Mouse (Mus musculus): ENCODE data around the gene Abcc12. TPM values are rescaled to one million over a fixed set of nuclear protein-coding genes. Genes with fewer than 3 reads are reported as not detected.
A peak's percentile ranks its signal among the peaks of the same experiment; 100 is the strongest.

Gene Abcc12
- polyA plus RNA-seq (2015; fragmentation: Nextera tagmentation; extraction: Ambion mirVana), result 0.19 and 0.20 TPM in 2 replicates

DNA sequence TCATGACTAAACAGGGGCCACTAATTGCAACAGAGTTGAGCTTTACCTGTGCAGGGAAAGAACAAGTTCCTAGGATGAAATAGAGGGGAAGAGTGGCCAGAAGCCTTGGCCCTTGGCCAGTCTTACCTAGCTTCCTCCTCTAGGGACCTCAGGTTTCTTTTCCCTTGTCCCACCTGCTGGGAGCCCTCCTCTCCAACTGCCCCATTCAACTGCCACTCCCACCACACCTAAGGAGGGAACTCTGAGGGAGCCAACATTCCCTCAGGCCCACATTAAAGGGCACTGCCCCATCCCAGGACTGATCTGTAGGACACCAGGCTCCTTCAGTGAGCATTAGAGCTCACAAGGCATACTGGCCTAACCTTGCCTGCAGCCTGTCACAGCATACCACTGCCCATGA lies at the start of gene Abcc12:
TSS of gene Abcc12 (minus strand) at position 229 of the 400 bp plus-strand sequence.
- no peak within 1 kb of the TSS for H3K9ac ChIP-seq
- H3K27ac ChIP-seq, result no peak within 1 kb of the TSS
- H3K4me3 ChIP-seq, result no peak within 1 kb of the TSS
- H3K4me2 ChIP-seq, result no peak within 1 kb of the TSS
- peaks cover 13% of the 10 kb centered on the region for H3K4me1 ChIP-seq
- H3K9me3 ChIP-seq, result no peaks in the 10 kb centered on the region
- H3K36me3 ChIP-seq, result no peaks in the 10 kb centered on the region
- H3K27me3 ChIP-seq, result no peaks in the 10 kb centered on the region
- ATAC-seq (ENCODE audit: insufficient number of reproducible peaks, low FRiP score, low TSS enrichment, low read depth), result no peak

DNA sequence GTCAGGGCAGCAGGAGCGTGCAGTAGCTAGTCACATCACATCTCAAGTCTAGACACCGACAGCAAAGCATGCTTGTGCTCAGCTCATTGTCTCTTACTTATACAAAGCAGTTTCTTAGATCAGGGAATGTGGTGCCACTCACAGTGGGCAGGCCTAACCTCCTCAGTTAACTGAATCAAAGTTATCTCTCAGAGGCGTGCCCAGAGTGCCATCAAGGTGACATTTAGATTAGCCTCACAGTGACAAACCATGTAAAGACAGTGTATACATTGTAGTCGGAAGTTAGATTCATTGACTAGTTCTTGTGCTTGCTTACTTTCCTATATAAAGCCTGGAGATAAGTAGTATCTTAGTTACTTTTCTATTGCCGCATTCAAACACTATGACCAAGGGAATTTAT lies 49.7 kb upstream of the Abcc12 start:
- H3K4me1 ChIP-seq, result peaks cover 2% of the 10 kb centered on the region; the same call in 1 of the 2 replicates
- H3K4me3 ChIP-seq, result no peak overlapping the region
- no peak for ATAC-seq (ENCODE audit: insufficient number of reproducible peaks, low FRiP score, low TSS enrichment, low read depth)
- H3K4me2 ChIP-seq, result no peak overlapping the region
- H3K9me3 ChIP-seq, result no peaks in the 10 kb centered on the region
- 89% methylated on average over 5 of the region's 5 CpGs for WGBS
- no peak overlapping the region for H3K9ac ChIP-seq
- peaks cover 18% of the 10 kb centered on the region for H3K36me3 ChIP-seq
- H3K27me3 ChIP-seq, result no peaks in the 10 kb centered on the region
- no peak overlapping the region for H3K27ac ChIP-seq

- no peaks in the 10 kb centered on the region for H3K36me3 ChIP-seq
These were observed 44.4 kb upstream of the Abcc12 start for GRCm38 (mm10) chr8:86624915-86625314.

GRCm38 (mm10) chr8:86623911-86624731 lies 43.6 kb upstream of the Abcc12 start, which contains the start of gene Lonp2:
Lonp2 (plus strand) TSS chr8:86624043.
- Histone ChIP-seq H3K27me3 (no peaks in the 10 kb centered on the region), H3K9ac (peak within 1 kb of the TSS; percentile 64), H3K36me3 (no peaks in the 10 kb centered on the region), H3K9me3 (no peaks in the 10 kb centered on the region), H3K4me2 (peak within 1 kb of the TSS; percentile 70), H3K4me3 (peak within 1 kb of the TSS; percentile 78), H3K27ac (peak within 1 kb of the TSS; percentile 84), H3K4me1 (peaks cover 7% of the 10 kb centered on the region)
- under 1% methylated on average over 61 of the region's 62 CpGs for WGBS
- peak; percentile 98 for ATAC-seq (ENCODE audit: insufficient number of reproducible peaks, low FRiP score, low TSS enrichment, low read depth)

More at GRCm38 (mm10) chr8:86624915-86625314, 44.4 kb upstream of the Abcc12 start:
- 39% methylated on average over 7 of the region's 7 CpGs for WGBS
- Histone ChIP-seq H3K27ac (no peak overlapping the region), H3K9me3 (no peaks in the 10 kb centered on the region), H3K4me1 (peaks cover 7% of the 10 kb centered on the region), H3K9ac (0 out of 2 replicates have a peak overlapping the region, but pooled peaks have one; percentile 64), H3K4me2 (peak overlapping the region; percentile 70), H3K4me3 (peak overlapping the region; percentile 78), H3K27me3 (no peaks in the 10 kb centered on the region)
- no peak for ATAC-seq (ENCODE audit: insufficient number of reproducible peaks, low FRiP score, low TSS enrichment, low read depth)

GRCm38 (mm10) chr8:86623551-86623910 lies 43.0 kb upstream of the Abcc12 start:
- Histone ChIP-seq H3K4me2 (peak overlapping the region; percentile 70), H3K27me3 (no peaks in the 10 kb centered on the region), H3K4me3 (peak overlapping the region; percentile 78), H3K9ac (no peak overlapping the region), H3K4me1 (peaks cover 7% of the 10 kb centered on the region), H3K27ac (peak overlapping the region; percentile 84), H3K9me3 (no peaks in the 10 kb centered on the region), H3K36me3 (no peaks in the 10 kb centered on the region)
- ATAC-seq (ENCODE audit: insufficient number of reproducible peaks, low FRiP score, low TSS enrichment, low read depth), result no peak
- under 1% methylated on average over 14 of the region's 14 CpGs for WGBS

- H3K9ac ChIP-seq, result no peak overlapping the region
- H3K27ac ChIP-seq, result no peak overlapping the region
- H3K27me3 ChIP-seq, result no peaks in the 10 kb centered on the region
- H3K36me3 ChIP-seq, result no peaks in the 10 kb centered on the region
- H3K4me1 ChIP-seq, result no peaks in the 10 kb centered on the region
- H3K4me3 ChIP-seq, result no peak overlapping the region
- no peak overlapping the region for H3K4me2 ChIP-seq
- no peaks in the 10 kb centered on the region for H3K9me3 ChIP-seq
- no peak for ATAC-seq (ENCODE audit: insufficient number of reproducible peaks, low FRiP score, low TSS enrichment, low read depth)
- 77% methylated on average over 7 of the region's 7 CpGs for WGBS
These were observed 37.4 kb upstream of the Abcc12 start for GRCm38 (mm10) chr8:86617759-86618387.

GRCm38 (mm10) chr8:86615095-86615769 lies 34.7 kb upstream of the Abcc12 start:
- no peak for ATAC-seq (ENCODE audit: insufficient number of reproducible peaks, low FRiP score, low TSS enrichment, low read depth)

DNA sequence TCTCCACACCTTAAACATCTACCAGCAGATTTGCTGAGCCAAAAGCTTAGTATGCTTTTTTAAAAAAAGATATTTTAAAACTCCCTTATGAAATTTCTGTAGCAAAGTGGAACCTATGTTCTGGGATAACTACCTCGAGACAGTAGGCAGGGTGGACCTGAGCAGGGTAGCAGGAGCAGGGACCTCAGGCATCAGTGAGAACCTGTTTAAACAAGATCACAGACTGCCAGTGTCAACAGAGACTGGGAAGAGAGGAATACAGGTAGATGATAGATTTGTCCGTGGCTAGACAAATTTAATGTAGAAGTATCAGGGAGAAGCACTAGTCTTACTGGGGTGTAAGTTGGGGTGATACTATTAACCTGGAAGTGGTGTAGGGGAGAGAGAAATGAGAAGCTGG lies 33.3 kb upstream of the Abcc12 start:
- Histone ChIP-seq H3K27me3 (no peaks in the 10 kb centered on the region), H3K27ac (no peak overlapping the region), H3K4me3 (no peak overlapping the region), H3K4me1 (no peaks in the 10 kb centered on the region), H3K9me3 (no peaks in the 10 kb centered on the region), H3K36me3 (no peaks in the 10 kb centered on the region), H3K9ac (no peak overlapping the region), H3K4me2 (no peak overlapping the region)
- 56% methylated on average over 2 of the region's 2 CpGs for WGBS
- ATAC-seq (ENCODE audit: insufficient number of reproducible peaks, low FRiP score, low TSS enrichment, low read depth), result no peak

More at GRCm38 (mm10) chr8:86615095-86615769, 34.7 kb upstream of the Abcc12 start:
- Histone ChIP-seq H3K9ac (no peak overlapping the region), H3K4me2 (no peak overlapping the region), H3K9me3 (no peaks in the 10 kb centered on the region), H3K27ac (no peak overlapping the region), H3K36me3 (no peaks in the 10 kb centered on the region), H3K4me3 (no peak overlapping the region), H3K4me1 (no peaks in the 10 kb centered on the region), H3K27me3 (no peaks in the 10 kb centered on the region)
- WGBS, result 85% methylated on average over 6 of the region's 6 CpGs

DNA sequence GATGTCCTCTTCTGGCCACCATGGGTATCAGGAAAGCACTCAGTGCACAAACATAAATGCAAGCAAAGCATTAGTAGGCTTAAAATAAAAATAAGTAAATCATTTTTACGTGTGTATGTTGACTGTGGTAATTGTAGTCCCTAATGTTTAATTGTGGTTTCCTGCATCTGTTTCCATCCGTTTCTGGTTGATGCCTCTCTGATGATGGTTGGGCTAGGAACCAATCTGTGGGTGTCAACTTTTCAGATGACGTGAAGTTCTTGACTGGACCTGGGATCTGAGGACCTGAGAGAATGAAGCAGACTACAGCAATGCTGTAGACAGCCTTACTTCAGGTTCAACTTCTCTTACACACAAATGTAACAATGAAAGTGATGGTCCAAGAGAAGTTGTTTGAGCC lies 24.2 kb upstream of the Abcc12 start:
- Histone ChIP-seq H3K4me1 (no peaks in the 10 kb centered on the region), H3K36me3 (no peaks in the 10 kb centered on the region), H3K27me3 (no peaks in the 10 kb centered on the region), H3K4me3 (no peak overlapping the region), H3K9ac (no peak overlapping the region), H3K4me2 (no peak overlapping the region), H3K27ac (no peak overlapping the region), H3K9me3 (no peaks in the 10 kb centered on the region)
- no peak for ATAC-seq (ENCODE audit: insufficient number of reproducible peaks, low FRiP score, low TSS enrichment, low read depth)
- WGBS, result 76% methylated on average over 3 of the region's 3 CpGs

DNA sequence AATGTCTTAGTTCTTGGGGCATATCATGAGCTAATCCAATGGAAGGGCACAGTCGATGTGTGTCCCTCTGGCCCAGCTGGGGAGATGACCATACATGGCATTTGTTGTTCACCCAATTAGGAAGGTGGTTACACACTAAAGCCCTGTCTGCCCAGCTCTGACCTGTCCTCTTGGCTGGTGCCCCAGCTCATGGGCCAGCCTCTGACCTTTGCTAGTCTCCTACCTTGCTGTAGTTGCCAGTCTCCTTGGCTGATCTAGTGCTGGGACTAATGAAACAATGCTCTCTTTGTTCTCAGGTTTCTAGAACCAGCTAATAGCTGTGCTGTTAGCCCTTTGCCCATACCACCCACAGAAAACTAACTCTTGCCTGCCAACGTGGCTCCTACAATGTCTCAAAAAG lies 22.7 kb upstream of the Abcc12 start:
- Histone ChIP-seq H3K4me3 (no peak overlapping the region), H3K9ac (no peak overlapping the region)
- WGBS, result 60% methylated on average over 2 of the region's 2 CpGs

DNA sequence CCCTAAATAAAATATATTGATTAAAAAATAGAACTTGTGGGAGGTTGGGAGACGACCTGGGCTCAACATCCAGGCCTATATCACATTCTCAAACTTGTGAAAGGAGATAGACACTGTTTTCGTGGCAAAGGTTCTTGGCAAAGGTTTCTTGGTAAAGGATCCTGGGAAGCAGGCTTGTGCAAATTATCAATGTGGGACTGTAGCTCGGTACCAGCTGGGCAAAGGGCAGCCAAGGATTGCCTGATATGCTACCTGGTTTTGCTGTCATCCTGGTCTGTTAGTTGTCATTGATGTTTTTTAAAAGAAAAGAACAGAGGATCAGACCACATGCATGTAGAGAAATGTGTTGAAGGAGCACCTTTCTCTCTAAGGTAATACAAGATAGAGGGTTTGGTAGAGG lies 19.8 kb upstream of the Abcc12 start:
- H3K36me3 ChIP-seq, result no peaks in the 10 kb centered on the region
- H3K4me3 ChIP-seq, result no peak overlapping the region
- H3K27ac ChIP-seq, result no peak overlapping the region
- ATAC-seq (ENCODE audit: insufficient number of reproducible peaks, low FRiP score, low TSS enrichment, low read depth), result no peak
- H3K4me2 ChIP-seq, result no peak overlapping the region
- no peaks in the 10 kb centered on the region for H3K9me3 ChIP-seq
- 81% methylated on average over 3 of the region's 3 CpGs for whole genome bisulfite sequencing
- H3K4me1 ChIP-seq, result no peaks in the 10 kb centered on the region
- no peak overlapping the region for H3K9ac ChIP-seq
- H3K27me3 ChIP-seq, result no peaks in the 10 kb centered on the region

More for the DNA sequence above, 22.7 kb upstream of the Abcc12 start:
- no peaks in the 10 kb centered on the region for H3K4me1 ChIP-seq
- ATAC-seq (ENCODE audit: insufficient number of reproducible peaks, low FRiP score, low TSS enrichment, low read depth), result no peak
- H3K4me2 ChIP-seq, result no peak overlapping the region
- no peaks in the 10 kb centered on the region for H3K27me3 ChIP-seq
- H3K27ac ChIP-seq, result no peak overlapping the region
- H3K9me3 ChIP-seq, result no peaks in the 10 kb centered on the region
- no peaks in the 10 kb centered on the region for H3K36me3 ChIP-seq

- Histone ChIP-seq H3K4me1 (no peaks in the 10 kb centered on the region), H3K9me3 (no peaks in the 10 kb centered on the region), H3K27ac (no peak overlapping the region), H3K4me2 (no peak overlapping the region), H3K27me3 (no peaks in the 10 kb centered on the region), H3K4me3 (no peak overlapping the region), H3K9ac (no peak overlapping the region), H3K36me3 (no peaks in the 10 kb centered on the region)
- ATAC-seq (ENCODE audit: insufficient number of reproducible peaks, low FRiP score, low TSS enrichment, low read depth), result no peak
- WGBS, result 83% methylated on average over 6 of the region's 6 CpGs
These were observed 18.8 kb upstream of the Abcc12 start for GRCm38 (mm10) chr8:86599299-86599698.

Measured in limb, embryonic 15.5 days (tissue).